8 mouse cellular contexts compared by ENCODE assay signal in the genomic region with DNA sequence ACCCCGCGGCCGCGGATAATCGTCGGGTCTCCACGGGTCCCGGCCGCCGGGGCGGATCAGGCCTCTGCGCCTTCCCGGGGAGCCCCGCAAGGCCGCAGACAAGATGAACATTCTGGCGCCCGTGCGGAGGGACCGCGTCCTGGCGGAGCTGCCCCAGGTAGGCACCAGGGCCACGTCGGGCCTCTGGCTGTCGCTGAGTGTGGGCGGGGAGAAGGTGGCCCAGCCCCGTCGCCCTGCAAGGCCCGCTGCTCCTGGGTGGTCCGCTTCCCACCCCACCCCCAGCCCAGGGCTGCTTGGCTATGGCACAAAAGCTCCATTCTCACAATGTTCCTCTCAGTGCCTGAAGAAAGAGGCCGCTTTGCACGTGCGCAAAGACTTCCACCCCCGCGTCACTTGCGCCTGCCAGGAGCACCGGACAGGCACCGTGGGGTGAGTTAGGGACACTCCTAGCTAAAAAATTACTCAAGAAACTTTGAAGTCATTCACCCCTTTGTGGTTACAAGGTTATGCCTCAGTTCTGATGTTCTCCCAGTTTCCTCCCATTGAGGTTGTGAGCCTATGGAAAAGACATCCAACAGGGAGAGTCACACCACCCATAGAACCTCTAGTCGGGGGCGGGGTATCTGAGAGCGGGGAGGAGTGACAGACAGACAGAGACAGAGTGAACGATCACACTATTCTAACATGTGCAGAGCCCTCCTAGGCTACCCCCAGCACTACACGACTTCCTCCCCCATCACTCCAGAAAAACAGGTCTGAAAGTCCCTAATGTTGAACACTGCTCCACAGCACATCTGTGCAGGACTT. TPM values are rescaled to one million over a fixed set of nuclear protein-coding genes. Genes with fewer than 3 reads are reported as not detected.
DNase-seq lines count a peak whose midpoint lies in the region; ATAC-seq and TF ChIP-seq lines count a peak whose summit lies in the region.

No protein-coding gene starts in this region.

- peak overlapping the region; percentile 65 for H3K4me2 ChIP-seq in forebrain, embryonic 13.5 days
- H3K4me2 ChIP-seq in heart, postnatal 0 days (ENCODE audit: low read depth, low read length) = peak overlapping the region; percentile 74
- peak overlapping the region; percentile 84 for H3K4me2 ChIP-seq in liver, postnatal 0 days (ENCODE audit: low read depth, low read length)
- peak overlapping the region; percentile 67 for H3K4me2 ChIP-seq in neural tube, embryonic 15.5 days

- WGBS in forebrain, embryonic 13.5 days = under 1% methylated on average over 41 of the region's 42 CpGs
- WGBS in heart, postnatal 0 days = 1% methylated on average over 42 of the region's 42 CpGs
- WGBS in liver, postnatal 0 days (ENCODE audit: insufficient replicate concordance) = 2% methylated on average over 33 of the region's 42 CpGs
- WGBS in neural tube, embryonic 15.5 days = under 1% methylated on average over 41 of the region's 42 CpGs

- no peak for TF ChIP-seq CTCF in heart, postnatal 0 days (IDR thresholded peaks at IDR 0.05; ENCODE audit: low read depth)
- TF ChIP-seq CTCF in liver, postnatal 0 days (IDR thresholded peaks at IDR 0.05; ENCODE audit: low read depth) = no peak

- peak; percentile 34 to 53 for DNase-seq in B cell, adult 2 months
- peak; percentile 68 for DNase-seq in adipocyte (ENCODE audit: low spot score)
- DNase-seq in heart, postnatal 0 days (ENCODE audit: low spot score) = peak; percentile 37
- DNase-seq in kidney, postnatal 25 days = peak; percentile 72 to 91
- peak; percentile 56 for DNase-seq in liver, postnatal 0 days
- no peak for DNase-seq in spleen, postnatal 14 days (ENCODE audit: low spot score in 2 of 2)

- no peak for TF ChIP-seq EP300 in heart, postnatal 0 days (IDR thresholded peaks at IDR 0.05; ENCODE audit: low read depth)
- TF ChIP-seq EP300 in liver, postnatal 0 days (IDR thresholded peaks at IDR 0.05; ENCODE audit: low read depth) = no peak

- peak overlapping the region; percentile 60 for H3K4me3 ChIP-seq in forebrain, embryonic 13.5 days
- H3K4me3 ChIP-seq in heart, postnatal 0 days (ENCODE audit: low read depth, low read length) = peak overlapping the region; percentile 71
- peak overlapping the region; percentile 62 for H3K4me3 ChIP-seq in liver, postnatal 0 days (ENCODE audit: low read depth, low read length)
- H3K4me3 ChIP-seq in neural tube, embryonic 15.5 days (replicated peaks) = peak overlapping the region; percentile 73

- peak overlapping the region; percentile 82 for H3K9ac ChIP-seq in forebrain, embryonic 13.5 days
- H3K9ac ChIP-seq in heart, postnatal 0 days (replicated peaks; ENCODE audit: low read depth, low read length) = peak overlapping the region; percentile 78
- peak overlapping the region; percentile 72 for H3K9ac ChIP-seq in liver, postnatal 0 days (replicated peaks)
- peak overlapping the region; percentile 83 for H3K9ac ChIP-seq in neural tube, embryonic 15.5 days (replicated peaks)

- peaks cover 33% of the 10 kb centered on the region for H3K36me3 ChIP-seq in forebrain, embryonic 13.5 days (ENCODE audit: poor library complexity, severe bottlenecking)
- peaks cover 20% of the 10 kb centered on the region for H3K36me3 ChIP-seq in heart, postnatal 0 days (replicated peaks; ENCODE audit: control insufficient read depth, insufficient read depth, low read length)
- H3K36me3 ChIP-seq in liver, postnatal 0 days (replicated peaks; ENCODE audit: insufficient read depth, low read length) = peaks cover 3% of the 10 kb centered on the region; the same call in 1 of the 2 replicates
- H3K36me3 ChIP-seq in neural tube, embryonic 15.5 days = peaks cover 31% of the 10 kb centered on the region

- H3K27ac ChIP-seq in forebrain, embryonic 13.5 days = peak overlapping the region; percentile 94
- peak overlapping the region; percentile 78 for H3K27ac ChIP-seq in heart, postnatal 0 days (ENCODE audit: low read depth)
- peak overlapping the region; percentile 79 for H3K27ac ChIP-seq in liver, postnatal 0 days (ENCODE audit: low read depth)
- H3K27ac ChIP-seq in neural tube, embryonic 15.5 days (replicated peaks) = peak overlapping the region; percentile 94

- no peaks in the 10 kb centered on the region for H3K9me3 ChIP-seq in forebrain, embryonic 13.5 days (replicated peaks)
- H3K9me3 ChIP-seq in heart, postnatal 0 days (replicated peaks; ENCODE audit: control insufficient read depth, low read length) = no peaks in the 10 kb centered on the region
- H3K9me3 ChIP-seq in liver, postnatal 0 days (ENCODE audit: low read length) = no peaks in the 10 kb centered on the region
- H3K9me3 ChIP-seq in neural tube, embryonic 15.5 days (replicated peaks) = no peaks in the 10 kb centered on the region

- peak; percentile 85 for ATAC-seq in forebrain, embryonic 13.5 days
- ATAC-seq in heart, postnatal 0 days (ENCODE audit: insufficient read depth, low read depth) = peak; percentile 62
- ATAC-seq in liver, postnatal 0 days = peak; percentile 66
- peak; percentile 80 for ATAC-seq in neural tube, embryonic 15.5 days (ENCODE audit: low FRiP score)

- peaks cover 20% of the 10 kb centered on the region for H3K4me1 ChIP-seq in forebrain, embryonic 13.5 days
- H3K4me1 ChIP-seq in heart, postnatal 0 days (ENCODE audit: control insufficient read depth, insufficient read depth) = no peaks in the 10 kb centered on the region
- peaks cover 13% of the 10 kb centered on the region for H3K4me1 ChIP-seq in liver, postnatal 0 days (ENCODE audit: insufficient read depth)
- peaks cover 33% of the 10 kb centered on the region for H3K4me1 ChIP-seq in neural tube, embryonic 15.5 days

- H3K27me3 ChIP-seq in forebrain, embryonic 13.5 days = no peaks in the 10 kb centered on the region
- H3K27me3 ChIP-seq in heart, postnatal 0 days (ENCODE audit: control insufficient read depth, insufficient read depth, low read length) = no peaks in the 10 kb centered on the region
- peaks cover 42% of the 10 kb centered on the region for H3K27me3 ChIP-seq in liver, postnatal 0 days (ENCODE audit: insufficient read depth, low read length)
- H3K27me3 ChIP-seq in neural tube, embryonic 15.5 days (replicated peaks) = no peaks in the 10 kb centered on the region

RNA-seq across cellular contexts. Expression of a gene that starts 1.2 kb away (rescaled TPM):
- 39.7 and 42.1 TPM in 2 replicates for polyA plus RNA-seq in forebrain, embryonic 13.5 days (2015; fragmentation: Nextera tagmentation; extraction: Ambion mirVana)
- 55.1 and 57.5 TPM in 2 replicates for total RNA-seq in heart, postnatal 0 days (2014; rRNA removed; ENCODE audit: low replicate concordance)
- polyA plus RNA-seq in heart, postnatal 0 days (2015; fragmentation: Nextera tagmentation; extraction: Ambion mirVana) = 37.1 and 39.7 TPM in 2 replicates
- 26.6 and 28.9 TPM in 2 replicates for polyA plus RNA-seq in liver, postnatal 0 days (2015; fragmentation: Nextera tagmentation; extraction: Ambion mirVana)
- polyA plus RNA-seq in neural tube, embryonic 15.5 days (2015; fragmentation: Nextera tagmentation; extraction: Ambion mirVana) = 66.1 and 71.0 TPM in 2 replicates

RNA-seq across cellular contexts. Expression of a gene that starts 3.8 kb away (rescaled TPM):
- 1.3 and 1.6 TPM in 2 replicates for polyA plus RNA-seq in forebrain, embryonic 13.5 days (2015; fragmentation: Nextera tagmentation; extraction: Ambion mirVana)
- total RNA-seq in heart, postnatal 0 days (2014; rRNA removed; ENCODE audit: low replicate concordance) = not detected in 2 replicates
- polyA plus RNA-seq in heart, postnatal 0 days (2015; fragmentation: Nextera tagmentation; extraction: Ambion mirVana) = 2.1 and 3.2 TPM in 2 replicates
- polyA plus RNA-seq in liver, postnatal 0 days (2015; fragmentation: Nextera tagmentation; extraction: Ambion mirVana) = 0.84 and 1.00 TPM in 2 replicates
- 3.3 and 4.8 TPM in 2 replicates for polyA plus RNA-seq in neural tube, embryonic 15.5 days (2015; fragmentation: Nextera tagmentation; extraction: Ambion mirVana)

RNA-seq across cellular contexts. Expression of a gene that starts 6.1 kb away (rescaled TPM):
- polyA plus RNA-seq in forebrain, embryonic 13.5 days (2015; fragmentation: Nextera tagmentation; extraction: Ambion mirVana) = 970 and 1,119 TPM in 2 replicates
- 473 and 508 TPM in 2 replicates for total RNA-seq in heart, postnatal 0 days (2014; rRNA removed; ENCODE audit: low replicate concordance)
- polyA plus RNA-seq in heart, postnatal 0 days (2015; fragmentation: Nextera tagmentation; extraction: Ambion mirVana) = 719 and 776 TPM in 2 replicates
- polyA plus RNA-seq in liver, postnatal 0 days (2015; fragmentation: Nextera tagmentation; extraction: Ambion mirVana) = 732 and 758 TPM in 2 replicates
- 774 and 869 TPM in 2 replicates for polyA plus RNA-seq in neural tube, embryonic 15.5 days (2015; fragmentation: Nextera tagmentation; extraction: Ambion mirVana)

RNA-seq across cellular contexts. Expression of a gene that starts 12.9 kb away (rescaled TPM):
- polyA plus RNA-seq in forebrain, embryonic 13.5 days (2015; fragmentation: Nextera tagmentation; extraction: Ambion mirVana) = 4.7 and 7.6 TPM in 2 replicates
- 19.9 and 24.1 TPM in 2 replicates for total RNA-seq in heart, postnatal 0 days (2014; rRNA removed; ENCODE audit: low replicate concordance)
- 15.1 and 16.8 TPM in 2 replicates for polyA plus RNA-seq in heart, postnatal 0 days (2015; fragmentation: Nextera tagmentation; extraction: Ambion mirVana)
- 38.2 and 40.3 TPM in 2 replicates for polyA plus RNA-seq in liver, postnatal 0 days (2015; fragmentation: Nextera tagmentation; extraction: Ambion mirVana)
- 19.3 and 20.0 TPM in 2 replicates for polyA plus RNA-seq in neural tube, embryonic 15.5 days (2015; fragmentation: Nextera tagmentation; extraction: Ambion mirVana)

RNA-seq across cellular contexts. Expression of a gene that starts 13.0 kb away (rescaled TPM):
- polyA plus RNA-seq in forebrain, embryonic 13.5 days (2015; fragmentation: Nextera tagmentation; extraction: Ambion mirVana) = 5.4 and 8.7 TPM in 2 replicates
- 24.6 and 27.2 TPM in 2 replicates for total RNA-seq in heart, postnatal 0 days (2014; rRNA removed; ENCODE audit: low replicate concordance)
- 8.1 and 9.1 TPM in 2 replicates for polyA plus RNA-seq in heart, postnatal 0 days (2015; fragmentation: Nextera tagmentation; extraction: Ambion mirVana)
- polyA plus RNA-seq in liver, postnatal 0 days (2015; fragmentation: Nextera tagmentation; extraction: Ambion mirVana) = 4.9 and 5.4 TPM in 2 replicates
- 7.0 and 9.7 TPM in 2 replicates for polyA plus RNA-seq in neural tube, embryonic 15.5 days (2015; fragmentation: Nextera tagmentation; extraction: Ambion mirVana)

Comparison
In these comparisons a context has a peak if more than half of its experiments do, and no peak if none do; other contexts are left out.
1. DNase-seq: peak in B cell, adult 2 months (2 of 2), adipocyte (single experiment), heart, postnatal 0 days (single experiment), kidney, postnatal 25 days (2 of 2) and liver, postnatal 0 days (single experiment); none in spleen, postnatal 14 days (0 of 2).
2. Peak in every context shown above with its lines, with median percentiles within 50 percentile points of each other: ATAC-seq, H3K27ac ChIP-seq, H3K4me2 ChIP-seq, H3K4me3 ChIP-seq and H3K9ac ChIP-seq.